Mouse (Mus musculus) brain, adult 2 months (tissue): ENCODE data around the gene Slc5a10.
A peak's percentile ranks its signal among the peaks of the same experiment; 100 is the strongest.

Experiments
- DNase-seq: peaks from one replicate; pipeline ENCODE4 v3.0.0; 2011; ENCODE audit warnings: low read depth, low spot score

Slc5a10 gene

GRCm38 (mm10) chr11:61720636-61721035 lies at the start of gene Slc5a10:
TSS of gene Slc5a10 (minus strand) at chr11:61720826.
- DNase-seq = no peak

GRCm38 (mm10) chr11:61761584-61762407 lies 41.2 kb upstream of the Slc5a10 start, which contains the start of gene Prpsap2:
TSS of gene Prpsap2 (minus strand) at chr11:61762088.
- DNase-seq = peak; percentile 98

GRCm38 (mm10) chr11:61760518-61760917 lies 39.9 kb upstream of the Slc5a10 start:
- peak; percentile 68 for DNase-seq

- DNase-seq = no peak
Measured at GRCm38 (mm10) chr11:61757151-61757550, 36.5 kb upstream of the Slc5a10 start.

- DNase-seq = peak; percentile 59
Measured at GRCm38 (mm10) chr11:61751612-61752011, 31.0 kb upstream of the Slc5a10 start.

GRCm38 (mm10) chr11:61747161-61747560 lies 26.5 kb upstream of the Slc5a10 start:
- no peak for DNase-seq

GRCm38 (mm10) chr11:61745781-61746180 lies 25.2 kb upstream of the Slc5a10 start:
- DNase-seq = no peak

- no peak for DNase-seq
Measured at GRCm38 (mm10) chr11:61744460-61744859, 23.8 kb upstream of the Slc5a10 start.

- peak; percentile 55 for DNase-seq
Measured at GRCm38 (mm10) chr11:61743768-61744167, 23.1 kb upstream of the Slc5a10 start.

- DNase-seq = no peak
Measured at GRCm38 (mm10) chr11:61740500-61740899, 19.9 kb upstream of the Slc5a10 start.

- DNase-seq = no peak
Measured at GRCm38 (mm10) chr11:61737290-61737689, 16.7 kb upstream of the Slc5a10 start.

- DNase-seq = no peak
Measured at GRCm38 (mm10) chr11:61732672-61733071, 12.0 kb upstream of the Slc5a10 start.

- DNase-seq = peak; percentile 37
Measured at GRCm38 (mm10) chr11:61728037-61728436, 7.4 kb upstream of the Slc5a10 start.

- no peak for DNase-seq
Measured at GRCm38 (mm10) chr11:61722077-61722476, 1.5 kb upstream of the Slc5a10 start.

- no peak for DNase-seq
Measured at GRCm38 (mm10) chr11:61719826-61720225, 800 bp downstream of the Slc5a10 start.

- DNase-seq = no peak
Measured at GRCm38 (mm10) chr11:61719387-61719786, 1.2 kb downstream of the Slc5a10 start.

GRCm38 (mm10) chr11:61717990-61718389 lies 2.6 kb downstream of the Slc5a10 start:
- DNase-seq = no peak

- DNase-seq = no peak
Measured at GRCm38 (mm10) chr11:61715130-61715529, 5.5 kb downstream of the Slc5a10 start.

- peak; percentile 95 for DNase-seq
Measured at GRCm38 (mm10) chr11:61714346-61715117, 6.1 kb downstream of the Slc5a10 start.

- no peak for DNase-seq
Measured at GRCm38 (mm10) chr11:61713157-61713855, 7.3 kb downstream of the Slc5a10 start.

GRCm38 (mm10) chr11:61708928-61709327 lies 11.7 kb downstream of the Slc5a10 start:
- DNase-seq = no peak

- no peak for DNase-seq
Measured at GRCm38 (mm10) chr11:61706232-61706631, 14.4 kb downstream of the Slc5a10 start.
